Mouse (Mus musculus) bone marrow, adult 2 months (tissue): ENCODE data around the gene Hist1h2ah. TPM values are rescaled to one million over a fixed set of nuclear protein-coding genes. Genes with fewer than 3 reads are reported as not detected.

Experiments
- H3K27ac ChIP-seq: fragments of 200-500 bp; 2 replicates; pipeline ENCODE4 v1.5.1; 2012; ENCODE audit warnings: low read depth, mild to moderate bottlenecking, control low read depth, inconsistent platforms, low read length; ENCODE audit not compliant: control insufficient read depth, poor library complexity, insufficient read depth
- H3K4me1 ChIP-seq: fragments of 200-500 bp; 2 replicates; pipeline ENCODE4 v1.6.1; 2011; ENCODE audit warnings: low read length; ENCODE audit not compliant: control insufficient read depth, insufficient read depth
- H3K4me3 ChIP-seq: fragments of 200-500 bp; replicated peaks from 2 replicates; pipeline ENCODE3; 2011; ENCODE audit warnings: mild to moderate bottlenecking, low read depth, low read length, control low read depth; ENCODE audit not compliant: control insufficient read depth
- CTCF ChIP-seq: fragments of 200-500 bp; IDR thresholded peaks from 2 replicates; pipeline ENCODE4 v1.5.1; 2011; ENCODE audit warnings: low read length, control low read depth; ENCODE audit not compliant: control insufficient read depth, insufficient read depth
- POLR2A ChIP-seq: fragments of 200-500 bp; IDR thresholded peaks from 2 replicates; pipeline ENCODE4 v1.6.1; 2011; ENCODE audit warnings: low read depth, mild to moderate bottlenecking, control low read depth, low read length, borderline replicate concordance; ENCODE audit not compliant: control insufficient read depth
- WGBS: fragments of 180-500 bp; shearing (Covaris S2); methylation state at CpG from one replicate; pipeline ENCODE4 v1.1.7; 2018; 5-methylcytosine and 5-hydroxymethylcytosine counted together
- polyA plus RNA-seq: library from polyadenylated mRNA; stranded (reverse); fragments of >200 nt; gene quantifications from 2 replicates; pipeline ENCODE4 v1.2.4, GENCODE M21; 2011; ENCODE audit warnings: low replicate concordance; ENCODE audit not compliant: missing spikeins, insufficient read depth, insufficient read length

Gene Hist1h2ah
- polyA plus RNA-seq, 1 experiment, result 40.4 TPM

- Histone ChIP-seq H3K27ac (no peak overlapping the region), H3K4me1 (peaks cover 4% of the 10 kb centered on the region; the same call in 1 of the 2 replicates), H3K4me3 (no peak overlapping the region)
- 72% methylated on average over 7 of the region's 7 CpGs for WGBS
- TF ChIP-seq POLR2A (no peak), CTCF (no peak)
Measured at GRCm38 (mm10) chr13:22007872-22008271, 27.5 kb downstream of the Hist1h2ah start.

DNA sequence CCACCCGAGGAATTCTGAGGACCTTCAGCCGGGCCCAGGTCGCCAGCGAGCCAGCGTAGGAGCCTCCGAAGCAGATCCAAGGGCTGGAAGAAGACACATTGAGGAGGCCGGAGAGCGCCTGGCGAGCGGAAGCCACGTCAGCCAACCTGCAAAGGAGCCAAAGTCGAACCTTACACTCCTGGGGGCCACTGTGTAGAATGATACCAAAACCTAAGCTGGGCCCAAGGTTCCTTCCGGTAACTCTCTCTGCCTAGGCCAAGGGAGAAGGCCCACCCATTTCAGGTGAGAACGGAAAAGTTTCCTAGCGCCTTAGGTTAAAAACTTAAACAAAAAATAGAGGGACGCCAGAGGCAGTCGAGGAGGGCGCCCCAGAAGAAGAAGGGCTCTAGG, 28.3 kb downstream of the Hist1h2ah start:
- 18% methylated on average over 18 of the region's 18 CpGs for WGBS
- TF ChIP-seq POLR2A, result no peak
- no peak for TF ChIP-seq CTCF
- no peak overlapping the region for H3K27ac ChIP-seq
- H3K4me1 ChIP-seq, result peaks cover 5% of the 10 kb centered on the region; the same call in 1 of the 2 replicates
- H3K4me3 ChIP-seq, result peak overlapping the region; percentile 0

DNA sequence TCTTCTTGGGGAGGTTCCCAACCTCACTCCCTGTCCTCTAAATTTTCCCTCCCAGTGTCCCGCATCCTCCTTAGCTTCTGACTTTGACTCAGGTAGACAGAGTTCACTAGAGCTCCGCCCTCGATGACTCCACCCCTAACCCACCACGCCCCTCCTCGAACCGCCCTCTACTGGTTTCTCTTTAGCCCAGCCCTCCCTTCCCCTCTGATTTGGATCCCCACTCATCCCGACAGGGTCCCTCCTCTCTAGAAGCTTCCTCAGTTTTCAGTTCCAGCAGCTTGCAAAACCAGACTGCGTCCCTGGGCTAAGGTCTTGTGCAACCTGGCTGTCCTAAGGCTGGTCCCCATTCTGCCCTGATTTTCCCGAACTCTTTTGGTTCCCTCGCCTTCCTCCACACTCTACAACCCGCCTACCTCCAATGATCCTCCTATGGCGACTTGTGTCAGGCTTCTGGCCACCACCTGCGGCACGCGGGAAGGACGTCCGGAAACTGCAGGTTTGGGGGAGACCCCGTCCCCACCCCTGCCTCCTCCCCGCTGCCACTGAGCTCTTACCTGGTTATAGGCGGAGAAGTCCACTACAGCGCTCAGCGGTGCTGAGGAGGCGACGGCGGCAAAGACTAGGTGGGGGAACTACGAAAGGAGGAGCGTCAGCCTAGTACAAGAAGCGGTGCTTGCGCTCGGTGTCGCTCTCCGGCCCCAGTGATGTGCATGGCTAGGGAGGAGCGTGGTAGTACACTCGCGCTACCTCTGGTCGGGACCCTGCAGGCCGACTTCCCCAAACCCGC, 28.8 kb downstream of the Hist1h2ah start:
- peak overlapping the region; percentile 68 for H3K27ac ChIP-seq
- WGBS, result 1% methylated on average over 38 of the region's 38 CpGs
- H3K4me1 ChIP-seq, result peaks cover 5% of the 10 kb centered on the region; the same call in 1 of the 2 replicates
- TF ChIP-seq CTCF (0 out of 2 replicates have a peak, but pooled peaks have one; percentile 4), POLR2A (peak; percentile 31; the same call in 1 of the 2 replicates)
- H3K4me3 ChIP-seq, result peak overlapping the region; percentile 60

GRCm38 (mm10) chr13:22005605-22006333, 29.6 kb downstream of the Hist1h2ah start:
- WGBS, result under 1% methylated on average over 45 of the region's 45 CpGs
- Histone ChIP-seq H3K4me1 (peaks cover 8% of the 10 kb centered on the region; the same call in 1 of the 2 replicates), H3K4me3 (peak overlapping the region; percentile 60), H3K27ac (peak overlapping the region; percentile 68)
- no peak for TF ChIP-seq CTCF
- no peak for TF ChIP-seq POLR2A

DNA sequence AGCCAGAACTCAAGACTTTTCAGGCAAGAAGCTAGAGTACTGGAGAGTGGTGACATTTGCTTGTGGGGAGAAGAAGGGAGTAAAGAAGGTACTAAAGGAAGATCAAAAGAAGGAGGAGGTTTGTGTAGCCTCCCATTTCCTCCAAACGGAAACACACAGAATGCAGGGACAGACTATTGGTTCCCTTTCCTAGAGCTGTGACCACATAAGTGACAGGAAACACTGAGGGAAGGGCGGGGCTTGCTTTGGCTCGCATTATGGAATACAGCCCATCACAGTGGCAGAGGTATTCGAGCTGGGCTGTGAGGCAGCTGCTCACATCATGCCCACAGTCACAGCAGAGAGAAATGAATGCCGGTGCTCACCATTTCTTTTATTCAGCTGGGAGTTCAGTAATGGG, 33.5 kb downstream of the Hist1h2ah start:
- Histone ChIP-seq H3K4me1 (peaks cover 9% of the 10 kb centered on the region; the same call in 1 of the 2 replicates), H3K4me3 (no peak overlapping the region), H3K27ac (no peak overlapping the region; the same call in 1 of the 2 replicates)
- WGBS, result 0% methylated on average over 5 of the region's 5 CpGs
- no peak for TF ChIP-seq CTCF
- no peak for TF ChIP-seq POLR2A

GRCm38 (mm10) chr13:22001346-22001745, 34.0 kb downstream of the Hist1h2ah start:
- H3K4me3 ChIP-seq, result no peak overlapping the region
- TF ChIP-seq CTCF (no peak), POLR2A (no peak)
- WGBS, result 6% methylated on average over 2 of the region's 2 CpGs
- peaks cover 9% of the 10 kb centered on the region; the same call in 1 of the 2 replicates for H3K4me1 ChIP-seq
- H3K27ac ChIP-seq, result no peak overlapping the region; the same call in 1 of the 2 replicates

GRCm38 (mm10) chr13:21999147-21999546, 36.2 kb downstream of the Hist1h2ah start:
- Histone ChIP-seq H3K27ac (no peak overlapping the region), H3K4me1 (peaks cover 8% of the 10 kb centered on the region; the same call in 1 of the 2 replicates), H3K4me3 (no peak overlapping the region)
- TF ChIP-seq CTCF, result no peak
- no peak for TF ChIP-seq POLR2A
- WGBS, result 71% methylated on average over 4 of the region's 4 CpGs

DNA sequence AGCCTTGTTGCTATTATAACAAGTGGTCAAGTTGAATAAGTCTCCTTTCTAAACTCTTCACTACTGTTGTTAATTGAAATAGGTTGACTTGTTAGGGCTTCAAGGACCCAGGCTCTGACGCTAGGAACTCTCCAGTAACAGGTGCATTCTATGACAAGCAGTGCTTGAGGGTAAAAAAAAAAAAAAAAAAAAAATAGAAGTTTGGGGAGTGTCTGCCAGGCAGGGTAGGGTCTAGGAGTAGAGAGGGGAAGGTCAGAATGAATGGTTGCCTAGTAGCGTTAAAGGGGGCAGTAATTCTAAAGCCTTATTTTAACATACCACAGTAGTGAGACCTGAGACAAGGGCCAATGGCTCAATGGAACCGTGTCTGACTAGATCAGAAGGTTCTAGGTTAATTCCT, 37.0 kb downstream of the Hist1h2ah start:
- Histone ChIP-seq H3K27ac (no peak overlapping the region), H3K4me3 (no peak overlapping the region), H3K4me1 (peaks cover 8% of the 10 kb centered on the region; the same call in 1 of the 2 replicates)
- WGBS, result 55% methylated on average over 3 of the region's 3 CpGs
- TF ChIP-seq CTCF (no peak), POLR2A (no peak)
